Mouse (Mus musculus): Measurements from ENCODE around the gene Slc25a47. TPM values are rescaled to one million over a fixed set of nuclear protein-coding genes. Genes with fewer than 3 reads are reported as not detected.
A peak's percentile ranks its signal among the peaks of the same experiment; 100 is the strongest.

Slc25a47 gene
- polyA plus RNA-seq, 1 experiment from 2014 or later, result 9.8 TPM

DNA sequence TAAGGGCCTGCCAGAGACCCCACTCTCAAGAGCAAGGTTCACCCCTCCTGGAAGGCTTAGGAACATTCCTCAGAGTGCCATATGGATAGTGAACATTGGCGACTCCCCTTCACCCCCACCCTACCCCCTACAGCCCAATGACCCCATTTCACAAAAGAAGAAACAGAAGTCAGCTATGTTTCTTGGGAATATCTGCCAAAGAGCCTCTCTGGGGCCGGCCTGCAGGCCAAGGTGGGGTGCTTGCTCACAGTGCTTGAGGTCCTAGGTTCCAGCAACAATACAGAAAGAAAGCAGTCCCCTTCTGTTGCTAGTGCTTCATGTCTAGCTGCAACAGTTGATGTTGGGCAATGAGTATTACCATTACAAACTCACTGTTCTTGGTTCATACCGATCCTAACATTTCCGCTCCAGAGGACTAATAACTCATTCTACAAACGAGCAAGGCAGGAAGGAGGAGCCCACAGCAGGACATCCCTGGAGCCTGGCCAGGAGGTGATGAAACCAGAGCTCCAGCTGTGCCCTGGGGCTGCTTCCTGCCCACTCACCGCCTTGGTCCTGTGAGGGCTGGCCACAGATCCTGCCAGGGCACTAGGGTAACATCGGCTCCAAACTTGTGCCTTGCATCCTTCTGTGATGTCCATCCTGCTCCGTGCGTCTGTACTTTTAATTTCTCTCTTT is 3.7 kb upstream of the Slc25a47 start:
- H3K4me1 ChIP-seq (ENCODE audit: control insufficient read depth, insufficient read depth, low read length), result peaks cover 7% of the 10 kb centered on the region
- H3K9ac ChIP-seq (ENCODE audit: low read depth, low read length), result no peak overlapping the region
- H3K4me2 ChIP-seq (ENCODE audit: low read depth, low read length), result no peak overlapping the region
- H3K36me3 ChIP-seq (ENCODE audit: control insufficient read depth, insufficient read depth, low read length), result peaks cover 12% of the 10 kb centered on the region
- H3K9me3 ChIP-seq (ENCODE audit: control insufficient read depth, low read length), result no peaks in the 10 kb centered on the region
- WGBS, result 48% methylated on average over 9 of the region's 9 CpGs
- no peak overlapping the region for H3K4me3 ChIP-seq (ENCODE audit: low read depth, low read length)
- no peak overlapping the region for H3K27ac ChIP-seq (replicated peaks; ENCODE audit: low read depth, low read length)
- DNase-seq (ENCODE audit: low spot score) (peak; percentile 37), ATAC-seq (ENCODE audit: low read depth) (no peak)
- no peaks in the 10 kb centered on the region for H3K27me3 ChIP-seq (replicated peaks; ENCODE audit: control insufficient read depth, insufficient read depth, low read length)

DNA sequence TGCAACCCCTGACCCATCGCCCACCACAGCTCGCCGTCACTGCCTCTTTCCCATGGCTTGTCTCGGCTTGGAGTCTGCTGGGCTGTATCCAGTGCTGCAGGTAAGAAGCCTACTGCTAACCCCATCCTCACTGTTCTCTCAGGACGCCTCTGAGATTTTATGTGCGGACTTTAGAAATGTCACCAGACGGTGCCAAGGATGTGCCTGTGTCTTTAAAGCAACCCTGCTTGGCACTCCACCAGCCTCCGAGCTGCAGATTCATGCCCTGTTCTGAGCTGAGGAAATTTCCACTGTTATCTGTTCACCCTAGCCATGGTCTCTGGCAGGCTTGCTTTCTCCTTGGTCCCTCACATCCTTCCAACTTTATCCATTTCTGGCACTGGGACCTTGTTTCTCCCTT is 3.0 kb upstream of the Slc25a47 start:
- ATAC-seq (ENCODE audit: low read depth), result no peak
- Histone ChIP-seq H3K4me2 (ENCODE audit: low read depth, low read length) (no peak overlapping the region), H3K4me3 (ENCODE audit: low read depth, low read length) (no peak overlapping the region), H3K27ac (replicated peaks; ENCODE audit: low read depth, low read length) (no peak overlapping the region), H3K9ac (ENCODE audit: low read depth, low read length) (no peak overlapping the region), H3K36me3 (ENCODE audit: control insufficient read depth, insufficient read depth, low read length) (peaks cover 9% of the 10 kb centered on the region), H3K9me3 (ENCODE audit: control insufficient read depth, low read length) (no peaks in the 10 kb centered on the region), H3K27me3 (replicated peaks; ENCODE audit: control insufficient read depth, insufficient read depth, low read length) (no peaks in the 10 kb centered on the region), H3K4me1 (ENCODE audit: control insufficient read depth, insufficient read depth, low read length) (peaks cover 14% of the 10 kb centered on the region)
- no peak for DNase-seq (ENCODE audit: low spot score)
- WGBS, result 86% methylated on average over 8 of the region's 8 CpGs

DNA sequence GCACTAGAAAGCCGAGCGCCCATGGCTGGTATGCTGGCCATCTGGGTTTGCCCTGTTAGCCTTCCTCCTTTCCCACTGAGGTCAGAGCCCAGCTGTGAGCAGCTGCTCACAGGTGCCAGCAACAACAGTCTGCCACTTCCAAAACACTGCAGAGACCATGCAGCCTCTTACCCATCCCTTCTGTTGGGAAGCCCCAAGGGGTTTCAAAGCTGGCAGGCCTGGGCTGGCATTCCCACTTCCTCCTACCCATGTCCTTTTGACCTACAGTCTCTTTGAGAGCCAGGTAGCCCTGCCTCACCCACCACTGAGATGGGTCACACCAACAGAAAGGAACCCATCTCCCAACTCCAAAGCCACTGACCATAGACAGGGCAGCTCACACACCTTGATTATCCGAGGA is 2.4 kb upstream of the Slc25a47 start:
- Histone ChIP-seq H3K27ac (replicated peaks; ENCODE audit: low read depth, low read length) (no peak overlapping the region), H3K4me1 (ENCODE audit: control insufficient read depth, insufficient read depth, low read length) (peaks cover 19% of the 10 kb centered on the region), H3K27me3 (replicated peaks; ENCODE audit: control insufficient read depth, insufficient read depth, low read length) (no peaks in the 10 kb centered on the region), H3K4me2 (ENCODE audit: low read depth, low read length) (no peak overlapping the region), H3K9me3 (ENCODE audit: control insufficient read depth, low read length) (no peaks in the 10 kb centered on the region), H3K4me3 (ENCODE audit: low read depth, low read length) (no peak overlapping the region), H3K36me3 (ENCODE audit: control insufficient read depth, insufficient read depth, low read length) (peaks cover 8% of the 10 kb centered on the region), H3K9ac (ENCODE audit: low read depth, low read length) (no peak overlapping the region)
- ATAC-seq (ENCODE audit: low read depth) (no peak), DNase-seq (ENCODE audit: low spot score) (no peak)
- 85% methylated on average over 3 of the region's 3 CpGs for WGBS

DNA sequence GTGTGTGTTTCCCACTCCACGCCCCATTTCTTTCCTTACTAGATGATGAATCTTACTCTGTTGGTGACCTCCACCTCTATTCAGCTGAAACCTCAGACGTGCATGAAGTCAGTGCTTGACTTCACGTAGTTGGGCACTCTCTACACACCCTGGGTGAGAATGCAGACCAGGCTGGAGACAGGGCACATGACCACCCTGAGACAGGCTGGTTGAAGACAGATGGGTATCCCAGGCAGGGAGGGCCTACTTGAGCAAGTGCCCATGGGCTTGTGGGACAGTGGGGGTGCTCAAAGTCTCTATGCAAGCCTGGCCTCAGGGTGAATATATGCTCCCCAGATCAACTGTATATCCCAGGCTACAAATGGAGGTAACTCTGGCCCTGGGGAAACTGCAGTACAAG is 1.5 kb upstream of the Slc25a47 start:
- Histone ChIP-seq H3K4me3 (ENCODE audit: low read depth, low read length) (no peak overlapping the region; the same call in 1 of the 2 replicates), H3K9me3 (ENCODE audit: control insufficient read depth, low read length) (no peaks in the 10 kb centered on the region), H3K4me2 (ENCODE audit: low read depth, low read length) (peak overlapping the region; percentile 82), H3K27me3 (replicated peaks; ENCODE audit: control insufficient read depth, insufficient read depth, low read length) (no peaks in the 10 kb centered on the region), H3K27ac (replicated peaks; ENCODE audit: low read depth, low read length) (no peak overlapping the region), H3K36me3 (ENCODE audit: control insufficient read depth, insufficient read depth, low read length) (peaks cover 8% of the 10 kb centered on the region; the same call in 1 of the 2 replicates), H3K9ac (ENCODE audit: low read depth, low read length) (no peak overlapping the region), H3K4me1 (ENCODE audit: control insufficient read depth, insufficient read depth, low read length) (peaks cover 19% of the 10 kb centered on the region)
- DNase-seq (ENCODE audit: low spot score) (no peak), ATAC-seq (ENCODE audit: low read depth) (no peak)
- WGBS, result 83% methylated on average over 3 of the region's 3 CpGs

DNA sequence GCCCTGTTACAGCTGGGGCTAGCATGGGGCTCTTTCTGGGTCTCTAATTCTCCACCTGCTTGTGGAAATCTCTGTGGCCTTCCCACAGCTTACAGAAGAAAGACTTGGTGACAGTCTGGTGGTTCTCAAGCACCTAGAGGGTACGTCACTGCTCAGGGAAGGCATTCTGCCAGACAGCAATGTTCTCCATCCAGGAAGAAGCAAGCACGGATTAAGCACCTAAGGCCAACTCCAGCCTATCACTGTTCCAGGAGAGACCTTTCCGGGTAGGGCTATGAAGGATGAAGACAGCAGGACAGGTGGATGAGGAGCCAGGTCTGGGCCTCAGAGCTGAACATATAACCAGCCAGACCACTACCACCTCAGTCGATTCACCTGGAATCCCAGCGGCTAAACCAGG is 1.1 kb upstream of the Slc25a47 start:
- no peak for DNase-seq (ENCODE audit: low spot score)
- H3K4me2 ChIP-seq (ENCODE audit: low read depth, low read length), result peak overlapping the region; percentile 82
- H3K27me3 ChIP-seq (replicated peaks; ENCODE audit: control insufficient read depth, insufficient read depth, low read length), result no peaks in the 10 kb centered on the region
- no peaks in the 10 kb centered on the region for H3K9me3 ChIP-seq (ENCODE audit: control insufficient read depth, low read length)
- H3K36me3 ChIP-seq (ENCODE audit: control insufficient read depth, insufficient read depth, low read length), result peaks cover 12% of the 10 kb centered on the region
- H3K27ac ChIP-seq (replicated peaks; ENCODE audit: low read depth, low read length), result no peak overlapping the region
- H3K4me1 ChIP-seq (ENCODE audit: control insufficient read depth, insufficient read depth, low read length), result peaks cover 19% of the 10 kb centered on the region
- peak overlapping the region; percentile 82 for H3K9ac ChIP-seq (ENCODE audit: low read depth, low read length)
- H3K4me3 ChIP-seq (ENCODE audit: low read depth, low read length), result peak overlapping the region; percentile 79
- 35% methylated on average over 5 of the region's 5 CpGs for WGBS
- ATAC-seq (ENCODE audit: low read depth), result no peak

DNA sequence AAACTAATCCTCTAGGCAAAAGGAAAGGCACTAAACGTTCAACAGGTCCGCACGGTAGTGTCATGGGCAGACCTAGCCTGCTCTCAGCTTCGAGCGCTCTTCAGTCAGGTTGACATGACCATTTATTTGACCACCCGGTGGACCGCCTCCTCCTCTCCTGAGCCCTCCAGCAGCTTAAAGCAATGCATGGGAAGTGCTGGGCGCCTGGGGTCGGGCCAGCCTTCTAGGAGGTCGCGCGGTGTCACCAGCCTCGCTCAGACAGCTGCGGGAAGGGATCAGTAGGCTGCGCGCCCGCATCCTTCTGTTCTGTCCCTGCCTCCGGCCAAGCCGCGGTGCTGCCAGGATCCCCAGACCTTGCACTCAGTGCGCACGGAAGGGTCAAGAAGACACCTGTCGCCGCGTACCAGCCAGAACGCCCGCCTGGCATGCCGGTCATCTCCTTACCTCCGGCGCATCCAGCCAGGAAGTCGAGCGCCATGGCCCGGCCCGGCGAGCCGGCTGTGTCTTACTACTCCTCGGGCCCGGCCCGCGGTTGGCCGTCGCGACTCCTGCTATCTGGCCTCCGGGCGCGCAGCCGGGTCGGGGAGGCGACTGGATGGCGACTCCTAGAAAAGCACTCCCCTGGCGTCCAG is 522 bp upstream of the Slc25a47 start:
- H3K9me3 ChIP-seq (ENCODE audit: control insufficient read depth, low read length), result no peaks in the 10 kb centered on the region
- no peaks in the 10 kb centered on the region for H3K27me3 ChIP-seq (replicated peaks; ENCODE audit: control insufficient read depth, insufficient read depth, low read length)
- ATAC-seq (ENCODE audit: low read depth) (peak; percentile 14; the same call in 1 of the 2 replicates), DNase-seq (ENCODE audit: low spot score) (no peak)
- 2% methylated on average over 23 of the region's 51 CpGs for WGBS
- peak overlapping the region; percentile 79 for H3K4me3 ChIP-seq (ENCODE audit: low read depth, low read length)
- H3K4me2 ChIP-seq (ENCODE audit: low read depth, low read length), result peak overlapping the region; percentile 82
- H3K4me1 ChIP-seq (ENCODE audit: control insufficient read depth, insufficient read depth, low read length), result peaks cover 19% of the 10 kb centered on the region
- H3K9ac ChIP-seq (ENCODE audit: low read depth, low read length), result peak overlapping the region; percentile 82
- H3K27ac ChIP-seq (replicated peaks; ENCODE audit: low read depth, low read length), result 0 out of 2 replicates have a peak overlapping the region, but pooled peaks have one; percentile 11
- peaks cover 13% of the 10 kb centered on the region for H3K36me3 ChIP-seq (ENCODE audit: control insufficient read depth, insufficient read depth, low read length)

DNA sequence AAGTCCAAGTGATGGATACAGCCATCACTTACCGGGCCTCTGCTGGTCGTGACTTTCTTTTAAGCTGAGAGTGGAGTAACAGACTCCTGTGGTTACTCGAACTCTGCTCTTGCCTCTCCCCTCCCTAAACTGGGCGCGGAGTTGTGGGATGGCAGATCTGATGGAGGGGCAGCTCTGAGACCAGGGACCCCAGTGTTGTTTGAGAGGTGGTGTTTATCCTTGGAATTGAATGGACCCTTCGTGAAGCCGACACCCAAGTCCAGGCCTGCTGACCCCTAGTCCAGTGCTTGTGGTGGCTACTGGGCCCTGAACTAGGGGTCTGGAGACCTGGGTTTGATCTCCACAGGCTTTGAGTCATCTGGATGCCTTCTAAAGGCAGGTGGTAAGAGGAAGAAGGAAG is 876 bp downstream of the Slc25a47 start:
- Histone ChIP-seq H3K27me3 (replicated peaks; ENCODE audit: control insufficient read depth, insufficient read depth, low read length) (no peaks in the 10 kb centered on the region), H3K4me1 (ENCODE audit: control insufficient read depth, insufficient read depth, low read length) (peaks cover 19% of the 10 kb centered on the region), H3K36me3 (ENCODE audit: control insufficient read depth, insufficient read depth, low read length) (peaks cover 25% of the 10 kb centered on the region), H3K4me3 (ENCODE audit: low read depth, low read length) (peak overlapping the region; percentile 79), H3K9ac (ENCODE audit: low read depth, low read length) (peak overlapping the region; percentile 82), H3K9me3 (ENCODE audit: control insufficient read depth, low read length) (no peaks in the 10 kb centered on the region), H3K4me2 (ENCODE audit: low read depth, low read length) (peak overlapping the region; percentile 82), H3K27ac (replicated peaks; ENCODE audit: low read depth, low read length) (peak overlapping the region; percentile 93)
- WGBS, result 40% methylated on average over 5 of the region's 7 CpGs
- no peak for ATAC-seq (ENCODE audit: low read depth)
- DNase-seq (ENCODE audit: low spot score), result no peak

DNA sequence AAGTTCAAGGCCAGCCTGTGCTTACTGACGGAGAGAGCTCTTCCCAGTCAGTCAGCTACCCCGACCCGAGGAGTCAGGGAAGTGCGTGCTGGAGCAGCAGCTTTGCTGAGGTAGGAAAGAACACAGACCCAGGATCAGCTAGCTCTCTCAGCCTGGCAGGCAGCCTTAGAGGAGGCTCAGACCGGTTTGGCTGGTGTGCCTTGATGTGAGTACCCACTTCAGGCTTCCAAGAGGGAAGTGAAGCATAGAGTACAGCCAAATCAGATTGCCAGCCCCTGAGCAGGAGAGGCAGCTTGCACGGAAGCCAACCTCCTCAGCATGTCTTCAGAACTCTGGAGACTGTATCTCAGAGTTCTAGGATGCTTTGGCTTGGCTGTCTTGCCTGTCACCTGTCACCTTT is 5.3 kb downstream of the Slc25a47 start:
- Histone ChIP-seq H3K36me3 (ENCODE audit: control insufficient read depth, insufficient read depth, low read length) (peaks cover 63% of the 10 kb centered on the region), H3K4me3 (ENCODE audit: low read depth, low read length) (no peak overlapping the region), H3K27me3 (replicated peaks; ENCODE audit: control insufficient read depth, insufficient read depth, low read length) (no peaks in the 10 kb centered on the region), H3K27ac (replicated peaks; ENCODE audit: low read depth, low read length) (no peak overlapping the region), H3K4me2 (ENCODE audit: low read depth, low read length) (no peak overlapping the region), H3K4me1 (ENCODE audit: control insufficient read depth, insufficient read depth, low read length) (peaks cover 16% of the 10 kb centered on the region), H3K9ac (ENCODE audit: low read depth, low read length) (no peak overlapping the region), H3K9me3 (ENCODE audit: control insufficient read depth, low read length) (no peaks in the 10 kb centered on the region)
- 86% methylated on average over 6 of the region's 6 CpGs for WGBS
- ATAC-seq (ENCODE audit: low read depth) (peak; percentile 12; the same call in 1 of the 2 replicates), DNase-seq (ENCODE audit: low spot score) (peak; percentile 47)

DNA sequence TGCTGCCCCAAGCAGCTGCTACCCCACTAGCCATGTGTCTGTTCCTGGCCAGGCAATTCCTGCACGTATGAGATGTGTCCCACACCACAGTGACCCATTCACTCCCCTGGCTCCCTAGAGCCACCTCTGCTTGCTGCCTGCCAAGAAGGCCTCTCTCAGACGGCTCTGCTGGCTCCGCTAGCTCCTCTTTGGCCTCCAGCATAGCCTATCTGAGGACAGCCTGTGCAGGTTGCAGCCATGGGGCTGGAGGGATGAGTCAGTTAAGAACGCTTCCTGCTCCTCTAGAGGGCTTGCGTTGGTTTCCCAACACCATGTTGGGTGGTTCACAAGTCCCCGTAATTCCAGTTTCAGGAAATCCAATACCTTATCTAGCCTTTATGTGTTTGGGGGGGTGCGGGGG is 6.8 kb downstream of the Slc25a47 start:
- H3K4me1 ChIP-seq (ENCODE audit: control insufficient read depth, insufficient read depth, low read length), result peaks cover 7% of the 10 kb centered on the region
- DNase-seq (ENCODE audit: low spot score) (no peak), ATAC-seq (ENCODE audit: low read depth) (no peak)
- no peak overlapping the region for H3K27ac ChIP-seq (replicated peaks; ENCODE audit: low read depth, low read length)
- no peaks in the 10 kb centered on the region for H3K27me3 ChIP-seq (replicated peaks; ENCODE audit: control insufficient read depth, insufficient read depth, low read length)
- no peaks in the 10 kb centered on the region for H3K9me3 ChIP-seq (ENCODE audit: control insufficient read depth, low read length)
- 89% methylated on average over 7 of the region's 7 CpGs for WGBS
- H3K4me2 ChIP-seq (ENCODE audit: low read depth, low read length), result no peak overlapping the region
- peaks cover 63% of the 10 kb centered on the region for H3K36me3 ChIP-seq (ENCODE audit: control insufficient read depth, insufficient read depth, low read length)
- no peak overlapping the region for H3K4me3 ChIP-seq (ENCODE audit: low read depth, low read length)
- H3K9ac ChIP-seq (ENCODE audit: low read depth, low read length), result no peak overlapping the region
